Mouse (Mus musculus) E14TG2a.4 (cell line): ENCODE results near the gene Unc93b1.

Experiments used
- CTCF ChIP-seq: conservative IDR thresholded peaks from 2 replicates; pipeline ENCODE4 v1.5.1; 2014; ENCODE audit warnings: low read length
- POU5F1 ChIP-seq: IDR thresholded peaks from 2 replicates; pipeline ENCODE4 v1.6.1; 2014; ENCODE audit warnings: low read length, borderline replicate concordance

DNA sequence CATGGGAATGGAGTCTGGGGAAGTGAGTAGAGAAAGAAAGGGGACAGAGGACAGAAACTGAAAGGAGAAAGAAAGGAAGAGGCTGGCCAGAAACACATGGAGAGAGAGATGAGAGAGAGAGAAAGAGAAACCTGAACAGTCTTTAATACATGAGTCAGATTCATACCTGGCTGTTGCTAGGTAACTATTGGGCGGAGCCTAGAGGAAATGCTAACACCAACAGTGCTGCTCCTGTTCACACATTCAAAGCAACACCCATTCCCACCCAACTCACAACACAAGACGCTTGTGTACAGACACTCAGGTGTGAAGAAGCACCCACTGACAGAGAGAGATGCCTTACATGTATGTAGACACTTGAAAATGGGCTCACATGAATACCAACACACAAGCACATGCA lies 40.9 kb downstream of the Unc93b1 start:
- TF ChIP-seq CTCF = no peak
- no peak for TF ChIP-seq POU5F1
